Mouse (Mus musculus): ENCODE data around the gene Dot1l. TPM values are rescaled to one million over a fixed set of nuclear protein-coding genes. Genes with fewer than 3 reads are reported as not detected.

The Dot1l gene
- polyA plus RNA-seq, 1 experiment: 22.1 TPM

GRCm38 (mm10) chr10:80742180-80742978 lies 12.6 kb upstream of the Dot1l start, which contains the start of gene Ap3d1:
TSS of gene Ap3d1 (minus strand) at chr10:80742264.
- Histone ChIP-seq H3K4me1 (ENCODE audit: control insufficient read depth, insufficient read depth, low read length) (peaks cover 30% of the 10 kb centered on the region), H3K4me3 (ENCODE audit: insufficient read depth, low read length) (peak within 1 kb of the TSS; percentile 98), H3K27ac (ENCODE audit: insufficient read depth, low read depth, low read length) (peak within 1 kb of the TSS; percentile 81)
- TF ChIP-seq CTCF (IDR thresholded peaks at IDR 0.05; ENCODE audit: low read depth, low read length) (no peak), POLR2A (IDR thresholded peaks at IDR 0.05; ENCODE audit: borderline replicate concordance, low read depth, low read length) (no peak)

DNA sequence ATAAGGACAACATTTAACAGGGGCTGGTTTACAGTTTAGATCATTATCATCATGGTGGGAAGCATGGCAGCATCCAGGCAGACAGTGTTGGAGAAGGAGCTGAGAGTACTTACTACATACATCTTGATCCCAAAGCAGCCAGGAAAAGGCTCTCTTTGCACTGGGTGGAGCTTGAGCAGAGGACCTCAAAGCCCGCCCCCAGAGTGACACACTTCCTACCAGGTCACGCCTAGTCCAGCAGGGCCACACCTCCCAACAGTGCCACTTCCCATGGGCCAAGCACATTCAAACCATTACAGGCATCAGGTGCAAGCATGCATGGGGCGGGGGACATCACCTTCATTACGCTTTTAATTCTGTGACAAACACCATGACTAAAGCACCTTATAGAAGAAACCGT lies 10.7 kb upstream of the Dot1l start:
- Histone ChIP-seq H3K4me3 (ENCODE audit: insufficient read depth, low read length) (no peak overlapping the region), H3K4me1 (ENCODE audit: control insufficient read depth, insufficient read depth, low read length) (peaks cover 18% of the 10 kb centered on the region), H3K27ac (ENCODE audit: insufficient read depth, low read depth, low read length) (peak overlapping the region; percentile 26)
- TF ChIP-seq CTCF (IDR thresholded peaks at IDR 0.05; ENCODE audit: low read depth, low read length): no peak
- no peak for TF ChIP-seq POLR2A (IDR thresholded peaks at IDR 0.05; ENCODE audit: borderline replicate concordance, low read depth, low read length)

GRCm38 (mm10) chr10:80747410-80747809 lies 7.6 kb upstream of the Dot1l start:
- no peak overlapping the region for H3K27ac ChIP-seq (ENCODE audit: insufficient read depth, low read depth, low read length)
- no peak overlapping the region for H3K4me3 ChIP-seq (ENCODE audit: insufficient read depth, low read length)
- TF ChIP-seq POLR2A (IDR thresholded peaks at IDR 0.05; ENCODE audit: borderline replicate concordance, low read depth, low read length): no peak
- TF ChIP-seq CTCF (IDR thresholded peaks at IDR 0.05; ENCODE audit: low read depth, low read length): peak; percentile 59; the same call in 1 of the 2 replicates
- peaks cover 20% of the 10 kb centered on the region for H3K4me1 ChIP-seq (ENCODE audit: control insufficient read depth, insufficient read depth, low read length)

- no peak for TF ChIP-seq CTCF (IDR thresholded peaks at IDR 0.05; ENCODE audit: low read depth, low read length)
- TF ChIP-seq POLR2A (IDR thresholded peaks at IDR 0.05; ENCODE audit: borderline replicate concordance, low read depth, low read length): no peak
- H3K4me3 ChIP-seq (ENCODE audit: insufficient read depth, low read length): no peak overlapping the region
- peaks cover 25% of the 10 kb centered on the region for H3K4me1 ChIP-seq (ENCODE audit: control insufficient read depth, insufficient read depth, low read length)
- H3K27ac ChIP-seq (ENCODE audit: insufficient read depth, low read depth, low read length): no peak overlapping the region
Measured at GRCm38 (mm10) chr10:80748609-80749008, 6.4 kb upstream of the Dot1l start.

- Histone ChIP-seq H3K4me1 (ENCODE audit: control insufficient read depth, insufficient read depth, low read length) (peaks cover 27% of the 10 kb centered on the region), H3K27ac (ENCODE audit: insufficient read depth, low read depth, low read length) (peak overlapping the region; percentile 98)
Measured at GRCm38 (mm10) chr10:80751188-80751832, 3.7 kb upstream of the Dot1l start.

GRCm38 (mm10) chr10:80752079-80752625 lies 2.9 kb upstream of the Dot1l start:
- Histone ChIP-seq H3K4me1 (ENCODE audit: control insufficient read depth, insufficient read depth, low read length) (peaks cover 36% of the 10 kb centered on the region), H3K4me3 (ENCODE audit: insufficient read depth, low read length) (peak overlapping the region; percentile 39), H3K27ac (ENCODE audit: insufficient read depth, low read depth, low read length) (peak overlapping the region; percentile 98)
- no peak for TF ChIP-seq POLR2A (IDR thresholded peaks at IDR 0.05; ENCODE audit: borderline replicate concordance, low read depth, low read length)
- no peak for TF ChIP-seq CTCF (IDR thresholded peaks at IDR 0.05; ENCODE audit: low read depth, low read length)

More at GRCm38 (mm10) chr10:80751188-80751832, 3.7 kb upstream of the Dot1l start:
- TF ChIP-seq POLR2A (IDR thresholded peaks at IDR 0.05; ENCODE audit: borderline replicate concordance, low read depth, low read length) (no peak), CTCF (IDR thresholded peaks at IDR 0.05; ENCODE audit: low read depth, low read length) (peak; percentile 29; the same call in 1 of the 2 replicates)
- H3K4me3 ChIP-seq (ENCODE audit: insufficient read depth, low read length): peak overlapping the region; percentile 39

DNA sequence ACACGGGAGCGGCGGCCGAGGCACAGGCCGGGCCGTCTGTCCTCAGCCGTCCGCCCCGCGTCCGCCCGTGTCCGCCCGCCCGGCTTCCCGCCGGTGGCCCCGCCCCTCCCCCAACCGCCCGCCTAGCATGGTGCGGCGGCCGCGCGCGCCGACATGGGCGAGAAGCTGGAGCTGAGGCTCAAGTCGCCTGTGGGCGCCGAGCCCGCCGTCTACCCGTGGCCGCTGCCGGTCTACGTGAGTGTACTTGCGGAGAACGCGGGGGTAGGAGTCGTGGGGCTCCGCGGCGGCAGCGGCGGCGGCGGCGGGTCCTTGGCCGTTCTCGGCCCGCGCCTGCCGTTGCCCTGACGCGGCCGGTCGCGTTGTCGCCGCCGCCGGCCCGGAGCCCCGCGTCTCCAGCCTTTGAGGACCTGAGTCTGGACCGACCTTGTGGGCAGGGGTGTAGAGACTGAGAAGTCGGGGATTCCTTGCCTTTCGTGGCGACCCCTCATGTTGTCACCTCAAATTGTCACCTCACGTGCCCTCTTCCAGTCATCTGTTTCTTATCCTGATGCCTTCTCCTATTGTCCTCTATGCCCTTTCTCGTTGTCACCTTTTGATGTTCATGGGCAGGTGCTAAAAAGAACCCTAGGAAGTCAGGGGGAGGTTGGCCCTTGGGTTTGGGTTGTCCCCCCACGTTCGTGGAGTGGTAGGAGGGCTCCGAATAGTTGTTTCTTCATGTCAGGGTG lies 447 bp downstream of the Dot1l start:
- Histone ChIP-seq H3K4me1 (ENCODE audit: control insufficient read depth, insufficient read depth, low read length) (peaks cover 60% of the 10 kb centered on the region), H3K4me3 (ENCODE audit: insufficient read depth, low read length) (peak overlapping the region; percentile 91), H3K27ac (ENCODE audit: insufficient read depth, low read depth, low read length) (peak overlapping the region; percentile 47)
- TF ChIP-seq POLR2A (IDR thresholded peaks at IDR 0.05; ENCODE audit: borderline replicate concordance, low read depth, low read length): no peak
- no peak for TF ChIP-seq CTCF (IDR thresholded peaks at IDR 0.05; ENCODE audit: low read depth, low read length)

DNA sequence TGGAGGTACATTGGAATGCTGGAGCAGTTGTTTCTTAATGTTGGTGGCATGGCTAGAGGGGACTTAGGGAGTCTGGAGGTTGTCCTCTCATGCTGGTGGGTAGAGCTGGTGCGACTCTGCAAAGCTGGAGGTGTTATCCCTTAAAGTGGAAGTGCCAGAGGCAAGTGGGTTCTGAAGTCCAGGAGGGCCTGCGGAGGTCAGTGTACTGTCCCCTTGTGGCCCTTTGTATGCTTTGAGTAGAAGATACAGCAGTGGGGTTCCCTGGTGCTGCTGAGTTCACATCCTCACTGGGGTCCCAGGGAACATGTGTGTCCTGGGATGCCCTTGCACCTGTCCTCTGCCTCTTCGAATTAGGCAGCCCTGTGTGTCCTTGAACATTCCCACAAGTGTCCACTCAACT lies 1.1 kb downstream of the Dot1l start:
- TF ChIP-seq CTCF (IDR thresholded peaks at IDR 0.05; ENCODE audit: low read depth, low read length): peak; percentile 24; the same call in 1 of the 2 replicates
- no peak for TF ChIP-seq POLR2A (IDR thresholded peaks at IDR 0.05; ENCODE audit: borderline replicate concordance, low read depth, low read length)
- H3K4me1 ChIP-seq (ENCODE audit: control insufficient read depth, insufficient read depth, low read length): peaks cover 61% of the 10 kb centered on the region
- peak overlapping the region; percentile 91 for H3K4me3 ChIP-seq (ENCODE audit: insufficient read depth, low read length)
- H3K27ac ChIP-seq (ENCODE audit: insufficient read depth, low read depth, low read length): peak overlapping the region; percentile 47

- H3K4me1 ChIP-seq (ENCODE audit: control insufficient read depth, insufficient read depth, low read length): peaks cover 63% of the 10 kb centered on the region
- TF ChIP-seq CTCF (IDR thresholded peaks at IDR 0.05; ENCODE audit: low read depth, low read length) (no peak), POLR2A (IDR thresholded peaks at IDR 0.05; ENCODE audit: borderline replicate concordance, low read depth, low read length) (no peak)
- H3K4me3 ChIP-seq (ENCODE audit: insufficient read depth, low read length): peak overlapping the region; percentile 91
- H3K27ac ChIP-seq (ENCODE audit: insufficient read depth, low read depth, low read length): peak overlapping the region; percentile 47; the same call in 1 of the 2 replicates
Measured at GRCm38 (mm10) chr10:80756509-80756908, 1.5 kb downstream of the Dot1l start.
